Comparison of ENCODE assay signal across 32 mouse cellular contexts in the genomic region with DNA sequence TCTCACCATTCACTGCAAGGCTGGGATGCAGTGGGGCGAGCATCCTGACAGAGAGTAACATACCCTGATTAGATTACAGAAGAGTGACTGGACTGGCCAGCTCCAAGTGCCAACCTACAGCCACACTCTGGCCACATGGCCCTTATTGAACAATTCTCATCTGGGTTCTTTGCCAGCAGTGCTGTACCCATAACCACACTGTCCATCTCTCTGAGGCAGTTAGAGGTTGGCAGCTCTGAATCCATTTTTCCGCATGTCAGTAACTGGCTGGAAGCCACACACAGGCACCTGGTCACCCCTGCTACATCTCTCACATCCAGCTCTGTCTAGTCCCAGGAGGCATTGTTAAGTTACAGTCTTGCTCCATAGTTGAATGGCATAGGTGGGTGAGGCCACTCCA. TPM values are rescaled to one million over a fixed set of nuclear protein-coding genes. Genes with fewer than 3 reads are reported as not detected.
A peak's percentile ranks its signal among the peaks of the same experiment; 100 is the strongest.
DNase-seq lines count a peak whose midpoint lies in the region; ATAC-seq and TF ChIP-seq lines count a peak whose summit lies in the region.
"Had no signal": no experiment of that assay in that cellular context is flagged by ENCODE, and none has a peak within 500 bp of the region (broad histone marks: within the 10 kb centered on the region; RNA-seq: fewer than 3 reads in every experiment).

No protein-coding gene starts in this region.

- intact Hi-C loops in left cerebral cortex, adult 2 months (cut with DNase I), result no loop called here
- intact Hi-C loops in left cerebral cortex, postnatal 36 days (cut with DNase I), result no loop called here

- 0 out of 2 replicates have a peak overlapping the region, but pooled peaks have one; percentile 48 for H3K27ac ChIP-seq in forebrain, embryonic 12.5 days
- H3K27ac ChIP-seq in forebrain, embryonic 11.5 days (ENCODE audit: low read depth, low read length), result no peak overlapping the region
- H3K27ac ChIP-seq in left cerebral cortex, adult 2 months, result peak overlapping the region; percentile 95
- H3K27ac ChIP-seq in midbrain, embryonic 15.5 days, result peak overlapping the region; percentile 74
- H3K27ac ChIP-seq in midbrain, embryonic 16.5 days (ENCODE audit: low read length), result no peak overlapping the region
- H3K27ac ChIP-seq in olfactory bulb, adult 2 months (ENCODE audit: insufficient read depth, low read depth, low read length), result peak overlapping the region; percentile 61
- H3K27ac ChIP-seq: embryonic facial prominence, embryonic 13.5 days; forebrain, embryonic 10.5 days; heart, embryonic 10.5 days; heart, embryonic 15.5 days; limb, embryonic 10.5 days; limb, embryonic 15.5 days; liver, embryonic 15.5 days; neural tube, embryonic 12.5 days had no signal

- WGBS in forebrain, embryonic 12.5 days, result 81% methylated on average over 2 of the region's 2 CpGs
- WGBS in forebrain, embryonic 11.5 days, result 70% methylated on average over 2 of the region's 2 CpGs
- 78% methylated on average over 2 of the region's 2 CpGs for WGBS in midbrain, embryonic 15.5 days
- WGBS in midbrain, embryonic 16.5 days, result 75% methylated on average over 2 of the region's 2 CpGs
- 82% methylated on average over 2 of the region's 2 CpGs for WGBS in olfactory bulb, adult 2 months

- no peak for DNase-seq in forebrain, embryonic 11.5 days (ENCODE audit: low spot score)
- DNase-seq in left cerebral cortex, adult 2 months (ENCODE audit: extremely low spot score in 1 of 2, low spot score in 2 of 2), result no peak
- no peak for DNase-seq in left cerebral cortex, postnatal 36 days (ENCODE audit: low spot score in 2 of 2)
- DNase-seq in thymus, postnatal 36 days, result no peak
- DNase-seq: adrenal gland, adult 2 months; adrenal gland, postnatal 36 days; cerebellum, adult 18-20 months; gastrocnemius, postnatal 14 days; heart, postnatal 36 days; kidney, adult 9 months; kidney, postnatal 10 days; lung, embryonic 14.5 days; lung, postnatal 14 days; spleen, adult 18-20 months; thymus, postnatal 14 days had no signal

- H3K36me3 ChIP-seq in forebrain, embryonic 12.5 days (replicated peaks), result no peaks in the 10 kb centered on the region
- no peaks in the 10 kb centered on the region; the same call in 1 of the 2 replicates for H3K36me3 ChIP-seq in forebrain, embryonic 11.5 days (ENCODE audit: control insufficient read depth, insufficient read depth, low read length)
- no peaks in the 10 kb centered on the region for H3K36me3 ChIP-seq in midbrain, embryonic 15.5 days (replicated peaks)
- H3K36me3 ChIP-seq in midbrain, embryonic 16.5 days (ENCODE audit: control insufficient read depth, insufficient read depth, low read length), result no peaks in the 10 kb centered on the region
- H3K36me3 ChIP-seq: embryonic facial prominence, embryonic 13.5 days; forebrain, embryonic 10.5 days; heart, embryonic 10.5 days; heart, embryonic 15.5 days; limb, embryonic 10.5 days; limb, embryonic 15.5 days; liver, embryonic 15.5 days; midbrain, embryonic 12.5 days; neural tube, embryonic 12.5 days had no signal

- no peak for ATAC-seq in forebrain, embryonic 12.5 days (ENCODE audit: low FRiP score)
- no peak for ATAC-seq in forebrain, embryonic 11.5 days (replicated peaks; ENCODE audit: low FRiP score)
- ATAC-seq in midbrain, embryonic 15.5 days (replicated peaks), result no peak
- no peak for ATAC-seq in midbrain, embryonic 16.5 days
- ATAC-seq: activated CD4-positive, CD25-positive, alpha-beta regulatory T cell, adult 4 months; intestine, postnatal 0 days had no signal

- H3K9ac ChIP-seq in forebrain, embryonic 12.5 days, result no peak overlapping the region
- H3K9ac ChIP-seq in forebrain, embryonic 11.5 days (ENCODE audit: low read length), result no peak overlapping the region
- no peak overlapping the region; the same call in 1 of the 2 replicates for H3K9ac ChIP-seq in midbrain, embryonic 15.5 days
- H3K9ac ChIP-seq in midbrain, embryonic 16.5 days (ENCODE audit: low read depth, low read length), result no peak overlapping the region
- H3K9ac ChIP-seq: embryonic facial prominence, embryonic 13.5 days; heart, embryonic 15.5 days; limb, embryonic 15.5 days; liver, embryonic 15.5 days; lung, embryonic 14.5 days; midbrain, embryonic 12.5 days; neural tube, embryonic 12.5 days had no signal

- no peaks in the 10 kb centered on the region for H3K9me3 ChIP-seq in forebrain, embryonic 12.5 days
- H3K9me3 ChIP-seq in forebrain, embryonic 11.5 days (ENCODE audit: control insufficient read depth, low read length), result no peaks in the 10 kb centered on the region
- no peaks in the 10 kb centered on the region for H3K9me3 ChIP-seq in midbrain, embryonic 15.5 days
- H3K9me3 ChIP-seq in midbrain, embryonic 16.5 days (replicated peaks; ENCODE audit: control insufficient read depth, low read length, poor library complexity, severe bottlenecking), result no peaks in the 10 kb centered on the region
- H3K9me3 ChIP-seq: embryonic facial prominence, embryonic 13.5 days; heart, embryonic 10.5 days; heart, embryonic 15.5 days; limb, embryonic 10.5 days; limb, embryonic 15.5 days; liver, embryonic 15.5 days; midbrain, embryonic 12.5 days; neural tube, embryonic 12.5 days had no signal

- H3K4me1 ChIP-seq in forebrain, embryonic 12.5 days, result peaks cover 19% of the 10 kb centered on the region
- peaks cover 3% of the 10 kb centered on the region; the same call in 1 of the 2 replicates for H3K4me1 ChIP-seq in forebrain, embryonic 11.5 days (replicated peaks; ENCODE audit: control insufficient read depth, insufficient read depth, low read length)
- H3K4me1 ChIP-seq in midbrain, embryonic 15.5 days, result peaks cover 25% of the 10 kb centered on the region
- H3K4me1 ChIP-seq in midbrain, embryonic 16.5 days (ENCODE audit: control insufficient read depth, insufficient read depth, low read length), result peaks cover 23% of the 10 kb centered on the region
- H3K4me1 ChIP-seq in olfactory bulb, adult 2 months (ENCODE audit: control insufficient read depth, insufficient read depth, low read length), result peaks cover 63% of the 10 kb centered on the region

- peaks cover 14% of the 10 kb centered on the region for H3K27me3 ChIP-seq in forebrain, embryonic 12.5 days
- peaks cover 2% of the 10 kb centered on the region; the same call in 1 of the 2 replicates for H3K27me3 ChIP-seq in forebrain, embryonic 11.5 days (ENCODE audit: control insufficient read depth, insufficient read depth, low read length)
- no peaks in the 10 kb centered on the region for H3K27me3 ChIP-seq in midbrain, embryonic 15.5 days (replicated peaks)
- H3K27me3 ChIP-seq in midbrain, embryonic 16.5 days (ENCODE audit: control insufficient read depth, insufficient read depth, low read depth, low read length), result no peaks in the 10 kb centered on the region
- H3K27me3 ChIP-seq: midbrain, embryonic 12.5 days had no signal

- no peak overlapping the region for H3K4me3 ChIP-seq in forebrain, embryonic 12.5 days (replicated peaks)
- H3K4me3 ChIP-seq in forebrain, embryonic 11.5 days (ENCODE audit: low read depth, low read length), result no peak overlapping the region
- no peak overlapping the region for H3K4me3 ChIP-seq in left cerebral cortex, adult 2 months
- H3K4me3 ChIP-seq in midbrain, embryonic 15.5 days, result no peak overlapping the region
- H3K4me3 ChIP-seq in midbrain, embryonic 16.5 days (ENCODE audit: low read depth, low read length), result no peak overlapping the region
- H3K4me3 ChIP-seq in olfactory bulb, adult 2 months (ENCODE audit: insufficient read depth, low read depth, low read length), result no peak overlapping the region
- H3K4me3 ChIP-seq: embryonic facial prominence, embryonic 13.5 days; forebrain, embryonic 10.5 days; heart, embryonic 10.5 days; heart, embryonic 15.5 days; limb, embryonic 10.5 days; limb, embryonic 15.5 days; liver, embryonic 15.5 days; midbrain, embryonic 12.5 days; myocyte; neural tube, embryonic 12.5 days had no signal

- no peak for TF ChIP-seq POLR2A in olfactory bulb, adult 2 months (IDR thresholded peaks at IDR 0.05; ENCODE audit: insufficient read depth, low read depth, low read length)

- H3K4me2 ChIP-seq in forebrain, embryonic 12.5 days, result no peak overlapping the region
- no peak overlapping the region for H3K4me2 ChIP-seq in forebrain, embryonic 11.5 days (ENCODE audit: low read depth, low read length, severe bottlenecking)
- no peak overlapping the region for H3K4me2 ChIP-seq in midbrain, embryonic 15.5 days
- H3K4me2 ChIP-seq in midbrain, embryonic 16.5 days (ENCODE audit: low read length), result no peak overlapping the region
- H3K4me2 ChIP-seq: embryonic facial prominence, embryonic 13.5 days; heart, embryonic 15.5 days; hindbrain, embryonic 14.5 days; limb, embryonic 15.5 days; liver, embryonic 15.5 days; lung, embryonic 14.5 days; neural tube, embryonic 12.5 days had no signal

- no peak for TF ChIP-seq CTCF in left cerebral cortex, adult 2 months (IDR thresholded peaks at IDR 0.05)
- no peak for TF ChIP-seq CTCF in olfactory bulb, adult 2 months (IDR thresholded peaks at IDR 0.05; ENCODE audit: insufficient read depth, low read depth, low read length)

RNA-seq across cellular contexts. Expression of a gene that starts 46.0 kb away (rescaled TPM):
- 1.3 and 1.8 TPM in 2 replicates for polyA plus RNA-seq in forebrain, embryonic 12.5 days (2016; fragmentation: Nextera tagmentation; extraction: Ambion mirVana)
- polyA plus RNA-seq in forebrain, embryonic 11.5 days (2014; fragmentation: Nextera tagmentation; extraction: Ambion mirVana), result 0.73 and 0.85 TPM in 2 replicates
- 100 to 1,000 TPM; 230 to 237 TPM for total RNA-seq in left cerebral cortex, adult 2 months (2021)
- 100 to 1,000 TPM; 217 to 219 TPM for total RNA-seq in left cerebral cortex, postnatal 36 days (2021)
- 3.3 and 3.5 TPM in 2 replicates for polyA plus RNA-seq in midbrain, embryonic 15.5 days (2015; fragmentation: Nextera tagmentation; extraction: Ambion mirVana)
- polyA plus RNA-seq in midbrain, embryonic 16.5 days (2015; fragmentation: Nextera tagmentation; extraction: Ambion mirVana), result 3.9 and 4.0 TPM in 2 replicates
- polyA plus RNA-seq in olfactory bulb, adult 2 months (2012; ENCODE audit: insufficient read depth, insufficient read length, low replicate concordance, missing spikeins), result 145 TPM in 1 of 2 replicates, not detected in the other

Comparison
In these comparisons a context has a peak if more than half of its experiments do, and no peak if none do; other contexts are left out.
1. H3K27ac ChIP-seq: peak in forebrain, embryonic 12.5 days (single experiment), left cerebral cortex, adult 2 months (single experiment), midbrain, embryonic 15.5 days (single experiment) and olfactory bulb, adult 2 months (single experiment); none in forebrain, embryonic 11.5 days (single experiment) and midbrain, embryonic 16.5 days (single experiment).
2. RNA of a gene that starts 46.0 kb away (polyA plus RNA-seq): 145 TPM in olfactory bulb, adult 2 months; 3.9 to 4.0 TPM in midbrain, embryonic 16.5 days, 3.3 to 3.5 TPM in midbrain, embryonic 15.5 days, 1.3 to 1.8 TPM in forebrain, embryonic 12.5 days and 0.73 to 0.85 TPM in forebrain, embryonic 11.5 days; every median in the first group is over 10 times any median in the second.